Mouse (Mus musculus) liver, embryonic 14.5 days (tissue): ENCODE measurements around the gene Pih1d1. TPM values are rescaled to one million over a fixed set of nuclear protein-coding genes. Genes with fewer than 3 reads are reported as not detected.
"Not testable (repeated sequence)": the region's sequence is repeated elsewhere in the genome, so short reads cannot be mapped to it uniquely, and the experiment has no call there.

ENCODE experiments used
- ATAC-seq: fragments of 200-750 bp; cut with Nextera tagmentation; 2 replicates; pipeline ENCODE4 v1.8.0; 2017; ENCODE audit warnings: moderate number of reproducible peaks, mild to moderate bottlenecking, moderate library complexity; ENCODE audit not compliant: insufficient read depth
- DNase-seq, 3 experiments: peaks; one replicate each; pipeline ENCODE4 v3.0.0-alpha.2; 2012 to 2013; ENCODE audit warnings: low read depth in 3 of 3, low spot score in 3 of 3
- H3K27ac ChIP-seq: fragments of 300-500 bp; sonication (generic); 2 replicates; pipeline ENCODE4 v1.5.1; 2014; ENCODE audit warnings: moderate library complexity, mild to moderate bottlenecking, control low read depth, inconsistent platforms
- H3K27me3 ChIP-seq: fragments of 300-500 bp; sonication (generic); 2 replicates; pipeline ENCODE4 v1.6.1; 2014; ENCODE audit warnings: mild to moderate bottlenecking, low read length, moderate library complexity; ENCODE audit not compliant: control insufficient read depth, insufficient read depth
- H3K36me3 ChIP-seq: fragments of 300-500 bp; sonication (generic); replicated peaks from 2 replicates; pipeline ENCODE4 v1.6.1; 2014; ENCODE audit warnings: low read depth; ENCODE audit not compliant: control insufficient read depth, insufficient read depth
- H3K4me1 ChIP-seq, 2 experiments: fragments of 200-500 bp in 1 of 2; fragments of 300-500 bp in 1 of 2; sonication (generic) in 1 of 2; replicated peaks; 2 replicates each; pipeline ENCODE4 v1.6.1; 2012 to 2014; ENCODE audit warnings: antibody characterized with exemption in 1 of 2, inconsistent platforms in 1 of 2, low read length in 1 of 2; ENCODE audit not compliant: control insufficient read depth in 2 of 2, insufficient read depth in 2 of 2
- H3K4me2 ChIP-seq: fragments of 300-500 bp; sonication (generic); 2 replicates; pipeline ENCODE4 v1.6.1; 2014; ENCODE audit warnings: low read depth, mild to moderate bottlenecking, control low read depth, moderate library complexity
- H3K4me3 ChIP-seq, 2 experiments: fragments of 200-500 bp in 1 of 2; fragments of 300-500 bp in 1 of 2; sonication (generic) in 1 of 2; 2 replicates each; pipeline ENCODE4 v1.5.1; 2012 to 2014; ENCODE audit warnings: low read depth in 2 of 2, low read length in 2 of 2, mild to moderate bottlenecking in 2 of 2, control low read depth in 1 of 2, inconsistent platforms in 1 of 2, moderate library complexity in 1 of 2; ENCODE audit not compliant: insufficient read depth in 1 of 2
- H3K9ac ChIP-seq: fragments of 300-500 bp; sonication (generic); replicated peaks from 2 replicates; pipeline ENCODE4 v1.6.1; 2014; ENCODE audit warnings: mild to moderate bottlenecking, control low read depth, moderate library complexity
- H3K9me3 ChIP-seq: fragments of 300-500 bp; sonication (generic); 2 replicates; pipeline ENCODE4 v1.6.1; 2016; ENCODE audit warnings: low read length, mixed read lengths; ENCODE audit not compliant: control insufficient read depth
- CTCF ChIP-seq: IDR thresholded peaks from 2 replicates; pipeline ENCODE4 v1.5.1; 2016; ENCODE audit warnings: antibody characterized with exemption, low read depth, control low read depth
- EP300 ChIP-seq: IDR thresholded peaks from 2 replicates; pipeline ENCODE4 v1.6.1; 2016; ENCODE audit warnings: antibody characterized with exemption, low read depth
- WGBS: fragments of 180-500 bp; shearing (Covaris S2); extraction: QIAGEN DNeasy Blood & Tissue Kit; methylation state at CpG from one replicate; pipeline ENCODE4 v1.1.7; 2014; ENCODE audit not compliant: insufficient replicate concordance; 5-methylcytosine and 5-hydroxymethylcytosine counted together
- polyA plus RNA-seq, 2 experiments: library from polyadenylated mRNA; depleted of rRNA in 1 of 2; stranded (reverse) in 1 of 2; unstranded in 1 of 2; fragments of >200 nt; fragmentation: Nextera tagmentation in 1 of 2; extraction: Ambion mirVana in 1 of 2; gene quantifications; 2 replicates each; pipeline versions ENCODE4 v1.2.1 to v1.2.3; 2012 to 2014

The Pih1d1 gene
- polyA plus RNA-seq, 2 experiments = 38.3 to 45.8 TPM

DNA sequence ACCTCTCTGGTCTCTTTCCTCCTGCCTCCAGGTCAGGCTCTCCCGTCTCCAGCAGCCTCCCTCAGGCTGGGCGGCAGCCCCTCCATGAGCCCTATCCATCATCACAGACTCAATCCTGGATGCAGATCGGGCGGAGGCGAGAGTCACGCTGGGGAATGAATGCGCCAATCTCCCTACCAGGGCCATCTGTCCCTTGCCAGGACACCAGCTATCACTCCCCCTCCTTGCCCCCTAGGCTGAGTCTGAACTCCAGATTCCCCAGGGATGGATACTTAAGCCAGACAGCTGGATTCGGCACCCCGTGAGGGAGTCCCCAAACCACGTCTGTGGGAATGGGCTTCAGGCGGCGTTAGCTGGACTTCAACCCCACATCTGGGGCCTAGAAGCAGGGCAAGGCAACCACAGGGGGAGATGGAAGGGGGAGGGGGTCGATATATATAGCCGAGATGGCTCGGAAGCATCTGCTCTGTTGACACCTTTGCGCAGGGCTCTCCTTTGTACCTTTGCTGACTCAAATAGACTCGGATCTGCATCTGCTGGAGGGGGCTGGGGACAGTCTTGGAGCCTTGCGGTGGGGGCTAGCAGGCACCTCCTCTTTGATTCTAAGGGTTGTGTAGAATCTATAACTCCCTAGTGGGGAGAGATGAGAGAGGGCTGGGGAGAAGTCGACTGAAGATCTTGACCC lies 13.8 kb downstream of the Pih1d1 start:
- no peak for TF ChIP-seq CTCF
- H3K36me3 ChIP-seq = no peaks in the 10 kb centered on the region
- no peak overlapping the region for H3K4me2 ChIP-seq
- no peak overlapping the region for H3K4me3 ChIP-seq
- H3K4me1 ChIP-seq = no peaks in the 10 kb centered on the region
- no peak for DNase-seq
- H3K9ac ChIP-seq = no peak overlapping the region
- H3K27ac ChIP-seq = no peak overlapping the region
- ATAC-seq = no peak
- peaks cover 4% of the 10 kb centered on the region; the same call in 1 of the 2 replicates for H3K9me3 ChIP-seq
- 5% methylated on average over 19 of the region's 19 CpGs for WGBS
- peaks cover 68% of the 10 kb centered on the region for H3K27me3 ChIP-seq

DNA sequence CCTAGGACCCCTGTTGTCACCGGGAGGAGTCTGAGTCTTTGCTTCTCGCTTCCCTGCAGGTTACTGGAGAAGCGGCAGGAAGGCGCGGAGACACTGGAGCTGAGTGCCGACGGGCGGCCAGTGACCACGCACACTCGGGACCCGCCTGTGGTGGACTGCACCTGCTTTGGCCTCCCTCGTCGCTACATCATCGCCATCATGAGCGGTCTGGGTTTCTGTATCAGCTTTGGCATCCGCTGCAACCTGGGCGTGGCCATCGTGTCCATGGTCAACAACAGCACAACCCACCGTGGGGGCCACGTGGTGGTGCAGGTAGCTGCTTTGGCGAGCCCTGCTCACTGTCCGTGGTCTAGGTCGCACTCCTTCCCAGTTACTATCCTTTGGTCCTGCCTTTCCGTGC lies 14.6 kb downstream of the Pih1d1 start:
- TF ChIP-seq CTCF = no peak
- TF ChIP-seq EP300 = no peak
- H3K4me2 ChIP-seq = no peak overlapping the region
- WGBS = 5% methylated on average over 23 of the region's 24 CpGs
- H3K27me3 ChIP-seq = peaks cover 61% of the 10 kb centered on the region
- H3K9me3 ChIP-seq = peaks cover 4% of the 10 kb centered on the region; the same call in 1 of the 2 replicates
- H3K4me3 ChIP-seq = no peak overlapping the region
- H3K9ac ChIP-seq = no peak overlapping the region
- DNase-seq (no peak), ATAC-seq (no peak)
- H3K4me1 ChIP-seq = no peaks in the 10 kb centered on the region
- no peaks in the 10 kb centered on the region for H3K36me3 ChIP-seq
- H3K27ac ChIP-seq = no peak overlapping the region

DNA sequence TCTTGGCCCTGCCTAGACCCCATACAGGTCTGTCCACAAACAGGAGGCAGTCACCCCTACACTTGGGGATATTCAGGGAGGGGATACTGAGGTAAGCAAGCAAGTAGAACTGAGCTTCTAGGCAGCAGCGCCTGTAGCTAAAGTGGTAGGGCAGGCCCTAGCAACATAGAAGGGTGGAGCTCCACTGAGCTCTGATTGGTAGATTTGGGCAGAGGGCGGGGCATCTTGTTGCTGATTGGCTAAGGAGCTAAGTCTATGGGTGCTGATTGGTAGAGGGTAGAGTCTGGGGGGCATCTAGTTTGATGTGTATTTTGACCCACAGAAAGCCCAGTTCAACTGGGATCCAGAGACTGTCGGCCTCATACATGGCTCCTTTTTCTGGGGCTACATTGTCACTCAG lies 15.4 kb downstream of the Pih1d1 start:
- no peaks in the 10 kb centered on the region for H3K36me3 ChIP-seq
- H3K4me2 ChIP-seq = no peak overlapping the region
- TF ChIP-seq CTCF = no peak
- TF ChIP-seq EP300 = no peak
- no peak overlapping the region for H3K4me3 ChIP-seq
- no peak overlapping the region for H3K27ac ChIP-seq
- no peak for DNase-seq
- no peak overlapping the region for H3K9ac ChIP-seq
- no peaks in the 10 kb centered on the region for H3K4me1 ChIP-seq
- WGBS = 72% methylated on average over 3 of the region's 3 CpGs
- no peak for ATAC-seq
- peaks cover 59% of the 10 kb centered on the region for H3K27me3 ChIP-seq
- peaks cover 4% of the 10 kb centered on the region; the same call in 1 of the 2 replicates for H3K9me3 ChIP-seq

DNA sequence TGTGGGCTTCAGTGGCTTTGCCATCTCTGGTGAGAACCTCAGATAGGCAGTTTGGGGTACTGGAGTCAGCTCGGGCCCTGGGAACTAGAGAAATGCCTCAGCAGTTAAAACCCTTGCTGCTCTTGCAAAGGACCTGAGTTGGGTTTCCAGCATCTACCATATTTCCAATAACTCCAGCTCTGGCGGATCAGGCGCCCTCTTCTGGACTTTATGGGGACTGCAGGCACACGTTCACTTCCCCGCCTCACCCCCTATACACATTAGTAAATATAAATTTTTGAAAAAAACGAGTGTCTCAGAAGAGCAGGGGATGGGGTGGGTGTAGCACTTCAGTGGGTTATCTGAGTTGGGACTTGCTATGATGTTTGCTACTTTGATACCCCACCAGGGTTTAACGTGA lies 18.9 kb downstream of the Pih1d1 start:
- Histone ChIP-seq H3K4me2 (no peak overlapping the region), H3K36me3 (no peaks in the 10 kb centered on the region), H3K4me3 (no peak overlapping the region), H3K9ac (no peak overlapping the region), H3K9me3 (peaks cover 4% of the 10 kb centered on the region; the same call in 1 of the 2 replicates), H3K27ac (no peak overlapping the region), H3K27me3 (peaks cover 59% of the 10 kb centered on the region), H3K4me1 (no peaks in the 10 kb centered on the region)
- no peak for TF ChIP-seq EP300
- TF ChIP-seq CTCF = peak; percentile 79
- ATAC-seq (no peak), DNase-seq (no peak)
- 38% methylated on average over 7 of the region's 7 CpGs for WGBS

DNA sequence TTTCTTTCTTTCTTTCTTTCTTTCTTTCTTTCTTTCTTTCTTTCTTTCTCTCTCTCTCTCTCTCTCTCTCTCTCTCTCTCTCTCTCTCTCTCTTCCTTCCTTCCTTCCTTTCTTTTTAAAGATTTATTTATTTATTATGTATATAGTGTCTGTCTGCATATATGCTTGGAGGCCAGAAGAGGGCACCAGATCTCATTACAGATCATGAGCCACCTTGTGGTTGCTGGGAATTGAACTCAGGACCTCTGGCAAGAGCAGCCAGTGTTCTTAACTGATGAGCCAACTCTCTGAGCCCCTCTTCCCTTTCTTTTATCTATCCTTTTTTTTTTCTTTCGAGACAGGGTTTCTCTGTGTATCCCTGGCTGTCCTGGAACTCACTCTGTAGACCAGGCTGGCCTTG lies 19.7 kb downstream of the Pih1d1 start:
- ATAC-seq = not testable (repeated sequence)

More for the DNA sequence above, 19.7 kb downstream of the Pih1d1 start:
- H3K27ac ChIP-seq, H3K9me3 ChIP-seq, H3K36me3 ChIP-seq, DNase-seq, H3K4me3 ChIP-seq, H3K4me2 ChIP-seq, H3K4me1 ChIP-seq, H3K9ac ChIP-seq: not testable (repeated sequence)
- WGBS = 46% methylated on average over 1 of the region's 1 CpGs
- peak; percentile 60 for TF ChIP-seq CTCF
- H3K27me3 ChIP-seq = peaks cover 59% of the 10 kb centered on the region
